20 mouse cellular contexts compared by ENCODE assay signal in the genomic region with DNA sequence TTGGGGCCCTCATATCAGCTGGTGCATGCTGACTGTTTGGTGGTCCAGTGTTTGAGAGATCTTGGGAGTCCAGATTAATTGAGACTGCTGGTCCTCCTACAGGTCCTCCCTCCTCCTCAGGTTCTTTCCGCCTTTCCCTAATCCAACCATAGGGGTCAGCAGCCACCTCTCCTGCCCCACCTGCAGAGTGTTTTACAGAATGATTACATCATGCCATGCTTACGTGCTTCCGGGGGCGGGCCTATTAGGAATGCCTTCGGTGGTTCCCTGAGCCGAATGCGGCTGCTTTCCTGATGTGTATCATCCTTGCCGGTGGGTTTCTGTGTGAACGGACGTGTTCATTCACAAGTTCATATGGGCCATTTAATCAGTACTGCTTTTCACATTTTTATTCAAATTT.
"Had no signal": no experiment of that assay in that cellular context is flagged by ENCODE, and none has a peak within 500 bp of the region (broad histone marks: within the 10 kb centered on the region; RNA-seq: fewer than 3 reads in every experiment).

No protein-coding gene starts in this region.

- H3K27ac ChIP-seq: limb, embryonic 12.5 days; limb, embryonic 15.5 days; liver, embryonic 14.5 days; macrophage; midbrain, embryonic 12.5 days; midbrain, embryonic 15.5 days; neural tube, embryonic 12.5 days; neural tube, embryonic 15.5 days; stomach, embryonic 15.5 days had no signal

- H3K4me3 ChIP-seq: limb, embryonic 12.5 days; limb, embryonic 15.5 days; midbrain, embryonic 12.5 days; midbrain, embryonic 15.5 days; neural tube, embryonic 12.5 days; neural tube, embryonic 15.5 days; stomach, embryonic 15.5 days had no signal

- DNase-seq: kidney, adult 18-20 months; kidney, adult 9 months; kidney, postnatal 14 days; kidney, postnatal 4 days; layer of hippocampus, adult 9-11 months; liver, postnatal 0 days; lung, embryonic 14.5 days; right cerebral cortex, adult 18-20 months; right cerebral cortex, postnatal 25 days; spleen, adult 18-20 months; thymus, postnatal 36 days had no signal
